Mouse (Mus musculus): ENCODE measurements around the gene Pds5b. TPM values are rescaled to one million over a fixed set of nuclear protein-coding genes. Genes with fewer than 3 reads are reported as not detected.
"Not testable (repeated sequence)": the region's sequence is repeated elsewhere in the genome, so short reads cannot be mapped to it uniquely, and the experiment has no call there.

The Pds5b gene
- polyA plus RNA-seq, 1 experiment = 0.13 TPM

GRCm38 (mm10) chr5:150693277-150693676 lies 19.7 kb downstream of the Pds5b start:
- H3K36me3 ChIP-seq (ENCODE audit: control insufficient read depth) = peaks cover 3% of the 10 kb centered on the region
- no peak for TF ChIP-seq TAL1 (IDR thresholded peaks at IDR 0.05; ENCODE audit: low read length)
- no peak for TF ChIP-seq GATA1 (IDR thresholded peaks at IDR 0.05; ENCODE audit: low read length)
- no peak overlapping the region for H3K4me3 ChIP-seq (replicated peaks)
- no peaks in the 10 kb centered on the region for H3K27me3 ChIP-seq (ENCODE audit: control insufficient read depth)
- peaks cover 2% of the 10 kb centered on the region for H3K4me1 ChIP-seq (ENCODE audit: control insufficient read depth)
- no peaks in the 10 kb centered on the region for H3K9me3 ChIP-seq (ENCODE audit: control insufficient read depth, low read length)

- H3K4me1 ChIP-seq (ENCODE audit: control insufficient read depth) = peaks cover 23% of the 10 kb centered on the region
- H3K27me3 ChIP-seq (ENCODE audit: control insufficient read depth) = no peaks in the 10 kb centered on the region
- H3K36me3 ChIP-seq (ENCODE audit: control insufficient read depth) = no peaks in the 10 kb centered on the region; the same call in none of the 2 replicates
- TF ChIP-seq TAL1 (IDR thresholded peaks at IDR 0.05; ENCODE audit: low read length) (no peak), GATA1 (IDR thresholded peaks at IDR 0.05; ENCODE audit: low read length) (no peak)
- H3K9me3 ChIP-seq (ENCODE audit: control insufficient read depth, low read length) = no peaks in the 10 kb centered on the region
- no peak overlapping the region for H3K4me3 ChIP-seq (replicated peaks)
Observed at GRCm38 (mm10) chr5:150702714-150703113, 29.2 kb downstream of the Pds5b start.

- H3K36me3 ChIP-seq (ENCODE audit: control insufficient read depth); H3K4me3 ChIP-seq (replicated peaks); H3K27me3 ChIP-seq (ENCODE audit: control insufficient read depth); H3K9me3 ChIP-seq (ENCODE audit: control insufficient read depth, low read length): not testable (repeated sequence)
- peaks cover 44% of the 10 kb centered on the region for H3K4me1 ChIP-seq (ENCODE audit: control insufficient read depth)
Observed at GRCm38 (mm10) chr5:150706651-150707050, 33.1 kb downstream of the Pds5b start.

GRCm38 (mm10) chr5:150707181-150707580 lies 33.6 kb downstream of the Pds5b start:
- H3K27me3 ChIP-seq (ENCODE audit: control insufficient read depth); H3K36me3 ChIP-seq (ENCODE audit: control insufficient read depth); H3K4me3 ChIP-seq (replicated peaks); H3K9me3 ChIP-seq (ENCODE audit: control insufficient read depth, low read length): not testable (repeated sequence)
- H3K4me1 ChIP-seq (ENCODE audit: control insufficient read depth) = peaks cover 44% of the 10 kb centered on the region

GRCm38 (mm10) chr5:150711503-150711902 lies 38.0 kb downstream of the Pds5b start:
- Histone ChIP-seq H3K27me3 (ENCODE audit: control insufficient read depth) (no peaks in the 10 kb centered on the region), H3K36me3 (ENCODE audit: control insufficient read depth) (peaks cover 9% of the 10 kb centered on the region), H3K4me1 (ENCODE audit: control insufficient read depth) (peaks cover 47% of the 10 kb centered on the region), H3K4me3 (replicated peaks) (no peak overlapping the region), H3K9me3 (ENCODE audit: control insufficient read depth, low read length) (no peaks in the 10 kb centered on the region)
- TF ChIP-seq GATA1 (IDR thresholded peaks at IDR 0.05; ENCODE audit: low read length) (no peak), TAL1 (IDR thresholded peaks at IDR 0.05; ENCODE audit: low read length) (no peak)

- no peaks in the 10 kb centered on the region for H3K9me3 ChIP-seq (ENCODE audit: control insufficient read depth, low read length)
- peaks cover 9% of the 10 kb centered on the region for H3K36me3 ChIP-seq (ENCODE audit: control insufficient read depth)
- no peak for TF ChIP-seq GATA1 (IDR thresholded peaks at IDR 0.05; ENCODE audit: low read length)
- TF ChIP-seq TAL1 (IDR thresholded peaks at IDR 0.05; ENCODE audit: low read length) = no peak
- H3K4me1 ChIP-seq (ENCODE audit: control insufficient read depth) = peaks cover 34% of the 10 kb centered on the region
- H3K4me3 ChIP-seq (replicated peaks) = no peak overlapping the region
- H3K27me3 ChIP-seq (ENCODE audit: control insufficient read depth) = no peaks in the 10 kb centered on the region
Observed at GRCm38 (mm10) chr5:150713431-150713830, 39.9 kb downstream of the Pds5b start.

GRCm38 (mm10) chr5:150717775-150718174 lies 44.2 kb downstream of the Pds5b start:
- Histone ChIP-seq H3K4me1 (ENCODE audit: control insufficient read depth) (peaks cover 22% of the 10 kb centered on the region), H3K4me3 (replicated peaks) (no peak overlapping the region), H3K36me3 (ENCODE audit: control insufficient read depth) (peaks cover 22% of the 10 kb centered on the region), H3K9me3 (ENCODE audit: control insufficient read depth, low read length) (no peaks in the 10 kb centered on the region), H3K27me3 (ENCODE audit: control insufficient read depth) (no peaks in the 10 kb centered on the region)
- no peak for TF ChIP-seq GATA1 (IDR thresholded peaks at IDR 0.05; ENCODE audit: low read length)
- TF ChIP-seq TAL1 (IDR thresholded peaks at IDR 0.05; ENCODE audit: low read length) = no peak

GRCm38 (mm10) chr5:150724641-150725040 lies 51.1 kb downstream of the Pds5b start:
- Histone ChIP-seq H3K36me3 (ENCODE audit: control insufficient read depth) (peaks cover 51% of the 10 kb centered on the region), H3K27me3 (ENCODE audit: control insufficient read depth) (no peaks in the 10 kb centered on the region), H3K4me3 (replicated peaks) (no peak overlapping the region), H3K4me1 (ENCODE audit: control insufficient read depth) (peaks cover 6% of the 10 kb centered on the region; the same call in 1 of the 2 replicates), H3K9me3 (ENCODE audit: control insufficient read depth, low read length) (no peaks in the 10 kb centered on the region)
- TF ChIP-seq TAL1 (IDR thresholded peaks at IDR 0.05; ENCODE audit: low read length) (no peak), GATA1 (IDR thresholded peaks at IDR 0.05; ENCODE audit: low read length) (no peak)

- not testable (repeated sequence) for H3K4me1 ChIP-seq (ENCODE audit: control insufficient read depth); H3K4me3 ChIP-seq (replicated peaks); H3K27me3 ChIP-seq (ENCODE audit: control insufficient read depth); H3K9me3 ChIP-seq (ENCODE audit: control insufficient read depth, low read length)
- peaks cover 43% of the 10 kb centered on the region for H3K36me3 ChIP-seq (ENCODE audit: control insufficient read depth)
Observed at GRCm38 (mm10) chr5:150737028-150737427, 63.5 kb downstream of the Pds5b start.

- Histone ChIP-seq H3K27me3 (ENCODE audit: control insufficient read depth) (no peaks in the 10 kb centered on the region), H3K4me1 (ENCODE audit: control insufficient read depth) (no peaks in the 10 kb centered on the region), H3K9me3 (ENCODE audit: control insufficient read depth, low read length) (no peaks in the 10 kb centered on the region), H3K36me3 (ENCODE audit: control insufficient read depth) (peaks cover 47% of the 10 kb centered on the region), H3K4me3 (replicated peaks) (no peak overlapping the region)
- TF ChIP-seq TAL1 (IDR thresholded peaks at IDR 0.05; ENCODE audit: low read length) (no peak), GATA1 (IDR thresholded peaks at IDR 0.05; ENCODE audit: low read length) (no peak)
Observed at GRCm38 (mm10) chr5:150739311-150739710, 65.8 kb downstream of the Pds5b start.

Data from erythroblast, embryonic 14.5 days (primary cell).